Mouse (Mus musculus): Measurements from ENCODE around the gene Rimbp3. TPM values are rescaled to one million over a fixed set of nuclear protein-coding genes. Genes with fewer than 3 reads are reported as not detected.

Gene Rimbp3
- total RNA-seq, 2 experiments from 2014 or later, result 0.08 to 0.14 TPM

GRCm38 (mm10) chr16:17252086-17252726, 43.8 kb downstream of the Rimbp3 start:
- intact Hi-C loops (cut with DNase I), result no loop called here
- no peak for DNase-seq (ENCODE audit: low spot score)

- no peak for DNase-seq (ENCODE audit: low spot score)
- intact Hi-C loops (cut with DNase I), result no loop called here
These were observed 44.4 kb downstream of the Rimbp3 start for GRCm38 (mm10) chr16:17252841-17253240.

GRCm38 (mm10) chr16:17254005-17254597, 45.7 kb downstream of the Rimbp3 start:
- intact Hi-C loops (cut with DNase I), result no loop called here
- no peak for DNase-seq (ENCODE audit: low spot score)

- intact Hi-C loops (cut with DNase I), result no loop called here
- DNase-seq (ENCODE audit: low spot score), result no peak
These were observed 46.9 kb downstream of the Rimbp3 start for GRCm38 (mm10) chr16:17255270-17255669.

GRCm38 (mm10) chr16:17257359-17257821, 49.0 kb downstream of the Rimbp3 start:
- intact Hi-C loops (cut with DNase I), result loop anchor here (2.0 kb wide), 1 partner anchor 19 kb away; no protein-coding TSS in a partner anchor
- DNase-seq (ENCODE audit: low spot score), result peak; percentile 42

- DNase-seq (ENCODE audit: low spot score), result no peak
- intact Hi-C loops (cut with DNase I), result no loop called here
These were observed 50.5 kb downstream of the Rimbp3 start for GRCm38 (mm10) chr16:17258917-17259316.

- intact Hi-C loops (cut with DNase I), result no loop called here
- no peak for DNase-seq (ENCODE audit: low spot score)
These were observed 52.9 kb downstream of the Rimbp3 start for GRCm38 (mm10) chr16:17261341-17261740.

Other genes with a start within 250 kb of the Rimbp3 start
- 100 to 1,000 TPM in 1 of 2 experiments, 10 to 100 TPM in 1; 99.1 to 108 TPM for gene Mapk1, start 225.2 kb upstream of the Rimbp3 start, total RNA-seq (2021)
- 1 to 10 TPM; 1.5 to 1.8 TPM for gene Ypel1, start 138.9 kb upstream of the Rimbp3 start, total RNA-seq (2021)
- 10 to 100 TPM; 33.7 to 38.6 TPM for gene Ppil2, start 97.3 kb upstream of the Rimbp3 start, total RNA-seq (2021)
- not detected for gene 2610318N02Rik, start 83.4 kb upstream of the Rimbp3 start, total RNA-seq (2021)
- gene Sdf2l1, start 76.2 kb upstream of the Rimbp3 start, total RNA-seq (2021), result 10 to 100 TPM; 15.6 to 21.7 TPM
- gene Ydjc, start 64.0 kb upstream of the Rimbp3 start, total RNA-seq (2021), result 1 to 10 TPM; 1.1 to 2.2 TPM
- under 1 TPM in 1 of 2 experiments, not detected in 1; 0.13 TPM for gene Ccdc116, start 61.4 kb upstream of the Rimbp3 start, total RNA-seq (2021)
- 100 to 1,000 TPM; 102 to 113 TPM for gene Ube2l3, start 6.0 kb upstream of the Rimbp3 start, total RNA-seq (2021)
- 1 to 10 TPM; 2.0 to 2.2 TPM for gene Hic2, start 25.0 kb downstream of the Rimbp3 start, total RNA-seq (2021)
- gene Tmem191c, start 67.5 kb downstream of the Rimbp3 start, total RNA-seq (2021), result 1 to 10 TPM; 2.0 to 2.7 TPM
- 1 to 10 TPM; 2.0 TPM for gene Serpind1, start 122.8 kb downstream of the Rimbp3 start, total RNA-seq (2021)
- 10 to 100 TPM; 14.9 to 16.9 TPM for gene Snap29, start 197.4 kb downstream of the Rimbp3 start, total RNA-seq (2021)
- gene Pi4ka, start 197.7 kb downstream of the Rimbp3 start, total RNA-seq (2021), result 10 to 100 TPM; 53.2 to 56.3 TPM
- gene Crkl, start 243.4 kb downstream of the Rimbp3 start, total RNA-seq (2021), result 10 to 100 TPM; 25.3 to 29.3 TPM